Comparison of ENCODE assay signal across 8 mouse cellular contexts in genomic region chr1:135828918-135829317, GRCm38 (mm10). TPM values are rescaled to one million over a fixed set of nuclear protein-coding genes. Genes with fewer than 3 reads are reported as not detected.
DNase-seq lines count a peak whose midpoint lies in the region; ATAC-seq and TF ChIP-seq lines count a peak whose summit lies in the region.

No protein-coding gene starts in this region.

- H3K4me1 ChIP-seq in forebrain, embryonic 10.5 days, result no peaks in the 10 kb centered on the region
- no peaks in the 10 kb centered on the region for H3K4me1 ChIP-seq in forebrain, embryonic 15.5 days
- H3K4me1 ChIP-seq in neural tube, embryonic 15.5 days, result no peaks in the 10 kb centered on the region
- no peaks in the 10 kb centered on the region for H3K4me1 ChIP-seq in limb, embryonic 11.5 days (ENCODE audit: control insufficient read depth, insufficient read depth, low read length)
- no peaks in the 10 kb centered on the region for H3K4me1 ChIP-seq in stomach, postnatal 0 days (replicated peaks; ENCODE audit: control insufficient read depth, insufficient read depth)

- no peak for ATAC-seq in forebrain, embryonic 15.5 days (replicated peaks)
- ATAC-seq in neural tube, embryonic 15.5 days (ENCODE audit: low FRiP score), result no peak
- no peak for ATAC-seq in limb, embryonic 11.5 days (ENCODE audit: insufficient number of reproducible peaks, low FRiP score, low TSS enrichment, low read depth)
- ATAC-seq in stomach, postnatal 0 days (ENCODE audit: low FRiP score, low TSS enrichment), result no peak

- no peaks in the 10 kb centered on the region for H3K9me3 ChIP-seq in forebrain, embryonic 10.5 days
- H3K9me3 ChIP-seq in forebrain, embryonic 15.5 days, result no peaks in the 10 kb centered on the region
- H3K9me3 ChIP-seq in neural tube, embryonic 15.5 days (replicated peaks), result no peaks in the 10 kb centered on the region
- no peaks in the 10 kb centered on the region for H3K9me3 ChIP-seq in limb, embryonic 11.5 days (ENCODE audit: control insufficient read depth, low read length)
- H3K9me3 ChIP-seq in stomach, postnatal 0 days (ENCODE audit: control insufficient read depth, low read length), result no peaks in the 10 kb centered on the region

- TF ChIP-seq EP300 in stomach, postnatal 0 days (optimal IDR thresholded peaks at IDR 0.05), result no peak

- no peaks in the 10 kb centered on the region for H3K36me3 ChIP-seq in forebrain, embryonic 10.5 days (replicated peaks)
- H3K36me3 ChIP-seq in forebrain, embryonic 15.5 days, result no peaks in the 10 kb centered on the region
- no peaks in the 10 kb centered on the region for H3K36me3 ChIP-seq in neural tube, embryonic 15.5 days
- no peaks in the 10 kb centered on the region for H3K36me3 ChIP-seq in limb, embryonic 11.5 days (ENCODE audit: control insufficient read depth, insufficient read depth, low read length)
- H3K36me3 ChIP-seq in stomach, postnatal 0 days (ENCODE audit: control insufficient read depth, insufficient read depth, low read length), result no peaks in the 10 kb centered on the region

- no peak overlapping the region for H3K4me2 ChIP-seq in forebrain, embryonic 15.5 days (replicated peaks)
- no peak overlapping the region for H3K4me2 ChIP-seq in neural tube, embryonic 15.5 days
- H3K4me2 ChIP-seq in limb, embryonic 11.5 days (ENCODE audit: low read depth, severe bottlenecking), result no peak overlapping the region
- no peak overlapping the region for H3K4me2 ChIP-seq in stomach, postnatal 0 days (replicated peaks; ENCODE audit: low read depth)

- no peak overlapping the region for H3K4me3 ChIP-seq in forebrain, embryonic 10.5 days
- H3K4me3 ChIP-seq in forebrain, embryonic 15.5 days, result no peak overlapping the region
- H3K4me3 ChIP-seq in neural tube, embryonic 15.5 days (replicated peaks), result no peak overlapping the region
- H3K4me3 ChIP-seq in limb, embryonic 11.5 days (ENCODE audit: low read depth, low read length), result no peak overlapping the region
- no peak overlapping the region for H3K4me3 ChIP-seq in stomach, postnatal 0 days (ENCODE audit: low read depth, low read length)

- H3K27ac ChIP-seq in forebrain, embryonic 10.5 days, result no peak overlapping the region
- no peak overlapping the region for H3K27ac ChIP-seq in forebrain, embryonic 15.5 days (replicated peaks)
- H3K27ac ChIP-seq in neural tube, embryonic 15.5 days (replicated peaks), result no peak overlapping the region
- no peak overlapping the region for H3K27ac ChIP-seq in limb, embryonic 11.5 days (replicated peaks; ENCODE audit: low read depth, low read length)
- H3K27ac ChIP-seq in stomach, postnatal 0 days (replicated peaks), result no peak overlapping the region

- WGBS in forebrain, embryonic 10.5 days, result 41% methylated on average over 1 of the region's 1 CpGs
- 24% methylated on average over 1 of the region's 1 CpGs for WGBS in forebrain, embryonic 15.5 days
- 19% methylated on average over 1 of the region's 1 CpGs for WGBS in neural tube, embryonic 15.5 days
- WGBS in limb, embryonic 11.5 days, result 18% methylated on average over 1 of the region's 1 CpGs
- WGBS in stomach, postnatal 0 days, result 4% methylated on average over 1 of the region's 1 CpGs

- H3K9ac ChIP-seq in forebrain, embryonic 15.5 days (replicated peaks), result no peak overlapping the region
- no peak overlapping the region for H3K9ac ChIP-seq in neural tube, embryonic 15.5 days (replicated peaks)
- no peak overlapping the region for H3K9ac ChIP-seq in limb, embryonic 11.5 days (ENCODE audit: low read length)
- no peak overlapping the region for H3K9ac ChIP-seq in stomach, postnatal 0 days (ENCODE audit: low read length)

- DNase-seq in forebrain, embryonic 10.5 days (ENCODE audit: extremely low spot score, low spot score), result peak; percentile 38
- peak; percentile 50 for DNase-seq in neural tube, embryonic 10.5 days (ENCODE audit: extremely low spot score, low spot score)
- peak; percentile 56 for DNase-seq in embryo, embryonic 11 days
- peak; percentile 62 for DNase-seq in limb, embryonic 11.5 days (ENCODE audit: low spot score)
- peak; percentile 65 for DNase-seq in stomach, postnatal 0 days (ENCODE audit: low spot score)
- DNase-seq in cerebellum, adult 8-10 months, result no peak

- TF ChIP-seq CTCF in stomach, postnatal 0 days (IDR thresholded peaks at IDR 0.05; ENCODE audit: low read depth), result peak; percentile 85

- 0 out of 2 replicates have a peak, but pooled peaks cover 7% of the 10 kb centered on the region for H3K27me3 ChIP-seq in forebrain, embryonic 10.5 days (ENCODE audit: poor library complexity, severe bottlenecking)
- no peaks in the 10 kb centered on the region for H3K27me3 ChIP-seq in forebrain, embryonic 15.5 days
- H3K27me3 ChIP-seq in neural tube, embryonic 15.5 days (replicated peaks), result no peaks in the 10 kb centered on the region
- no peaks in the 10 kb centered on the region for H3K27me3 ChIP-seq in limb, embryonic 11.5 days (ENCODE audit: control insufficient read depth, insufficient read depth, low read length)
- no peaks in the 10 kb centered on the region for H3K27me3 ChIP-seq in stomach, postnatal 0 days (ENCODE audit: control insufficient read depth, insufficient read depth, low read length)

RNA-seq across cellular contexts. Expression of gene Tnnt2, which starts 7.2 kb away (rescaled TPM):
- polyA plus RNA-seq in forebrain, embryonic 10.5 days (2016; fragmentation: Nextera tagmentation; extraction: Ambion mirVana), result 0.45 TPM in 1 of 2 replicates, not detected in the other
- 0.75 and 5.7 TPM in 2 replicates for polyA plus RNA-seq in forebrain, embryonic 15.5 days (2015; fragmentation: Nextera tagmentation; extraction: Ambion mirVana)
- 9.7 and 12.3 TPM in 2 replicates for polyA plus RNA-seq in neural tube, embryonic 15.5 days (2015; fragmentation: Nextera tagmentation; extraction: Ambion mirVana)
- 6.0 and 7.3 TPM in 2 replicates for polyA plus RNA-seq in limb, embryonic 11.5 days (2014; fragmentation: Nextera tagmentation; extraction: Ambion mirVana)
- polyA plus RNA-seq in stomach, postnatal 0 days (2015; fragmentation: Nextera tagmentation; extraction: Ambion mirVana), result 36.4 and 39.9 TPM in 2 replicates

RNA-seq across cellular contexts. Expression of gene Lad1, which starts 10.5 kb away (rescaled TPM):
- polyA plus RNA-seq in forebrain, embryonic 10.5 days (2016; fragmentation: Nextera tagmentation; extraction: Ambion mirVana), result 3.1 and 3.7 TPM in 2 replicates
- 0.33 and 0.37 TPM in 2 replicates for polyA plus RNA-seq in forebrain, embryonic 15.5 days (2015; fragmentation: Nextera tagmentation; extraction: Ambion mirVana)
- polyA plus RNA-seq in neural tube, embryonic 15.5 days (2015; fragmentation: Nextera tagmentation; extraction: Ambion mirVana), result 0.65 and 15.3 TPM in 2 replicates
- polyA plus RNA-seq in limb, embryonic 11.5 days (2014; fragmentation: Nextera tagmentation; extraction: Ambion mirVana), result 4.5 TPM in 2 replicates
- polyA plus RNA-seq in stomach, postnatal 0 days (2015; fragmentation: Nextera tagmentation; extraction: Ambion mirVana), result 128 and 140 TPM in 2 replicates

RNA-seq across cellular contexts. Expression of gene Tnni1, which starts 49.7 kb away (rescaled TPM):
- 0.55 and 1.3 TPM in 2 replicates for polyA plus RNA-seq in forebrain, embryonic 10.5 days (2016; fragmentation: Nextera tagmentation; extraction: Ambion mirVana)
- polyA plus RNA-seq in forebrain, embryonic 15.5 days (2015; fragmentation: Nextera tagmentation; extraction: Ambion mirVana), result 0.45 and 1.3 TPM in 2 replicates
- 19.9 and 31.1 TPM in 2 replicates for polyA plus RNA-seq in neural tube, embryonic 15.5 days (2015; fragmentation: Nextera tagmentation; extraction: Ambion mirVana)
- polyA plus RNA-seq in limb, embryonic 11.5 days (2014; fragmentation: Nextera tagmentation; extraction: Ambion mirVana), result 13.7 and 19.4 TPM in 2 replicates
- polyA plus RNA-seq in stomach, postnatal 0 days (2015; fragmentation: Nextera tagmentation; extraction: Ambion mirVana), result 4.2 and 6.8 TPM in 2 replicates
